Mouse (Mus musculus) lung, postnatal 25 days (tissue): ENCODE data around the gene Timm10.
"Not testable (repeated sequence)": the region's sequence is repeated elsewhere in the genome, so short reads cannot be mapped to it uniquely, and the experiment has no call there.

Experiments
- DNase-seq: peaks from one replicate; pipeline ENCODE4 v3.0.0; 2022; ENCODE audit warnings: low spot score

The Timm10 gene

GRCm38 (mm10) chr2:84826488-84827282 lies at the start of gene Timm10:
Gene Timm10 (plus strand): TSS chr2:84826997.
- peak; percentile 93 for DNase-seq

GRCm38 (mm10) chr2:84777706-84778105 lies 49.1 kb upstream of the Timm10 start:
- DNase-seq, result no peak

- no peak for DNase-seq
These were observed 47.6 kb upstream of the Timm10 start for GRCm38 (mm10) chr2:84779210-84779609.

- no peak for DNase-seq
These were observed 43.5 kb upstream of the Timm10 start for GRCm38 (mm10) chr2:84783315-84783714.

DNA sequence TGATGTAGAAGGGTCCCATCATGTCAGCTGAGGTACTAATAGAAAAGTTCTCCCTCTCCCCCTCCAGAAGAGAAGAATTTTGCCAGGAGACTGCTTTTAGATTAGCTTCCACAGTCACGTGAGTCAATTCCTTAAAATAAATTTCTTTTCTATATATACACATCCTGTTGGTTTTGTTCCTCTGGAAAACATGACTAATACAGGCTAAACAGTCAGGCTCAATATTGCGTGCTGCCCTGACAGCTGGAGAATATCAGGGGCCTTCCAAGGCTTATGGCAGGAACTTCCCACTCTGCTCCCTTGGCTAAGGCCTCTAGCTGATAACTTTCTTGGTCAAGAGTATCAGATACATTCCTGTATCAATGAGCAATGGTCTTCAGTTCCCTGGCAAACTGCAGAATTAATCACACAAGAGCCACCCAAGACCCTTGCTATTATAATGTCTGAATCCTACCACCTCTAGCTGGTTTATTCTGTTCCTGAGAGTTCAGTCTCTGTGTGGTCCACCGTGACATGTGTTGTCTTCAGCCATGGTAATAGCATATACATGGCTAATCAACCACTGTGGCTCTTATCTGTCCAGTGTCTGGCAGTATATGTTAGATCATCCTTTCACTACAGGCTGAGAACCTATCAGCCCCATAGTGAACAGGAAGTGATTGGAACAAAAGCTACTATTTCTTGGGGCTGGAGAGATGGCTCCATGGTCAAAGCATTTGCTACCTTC lies 42.8 kb upstream of the Timm10 start:
- no peak for DNase-seq

DNA sequence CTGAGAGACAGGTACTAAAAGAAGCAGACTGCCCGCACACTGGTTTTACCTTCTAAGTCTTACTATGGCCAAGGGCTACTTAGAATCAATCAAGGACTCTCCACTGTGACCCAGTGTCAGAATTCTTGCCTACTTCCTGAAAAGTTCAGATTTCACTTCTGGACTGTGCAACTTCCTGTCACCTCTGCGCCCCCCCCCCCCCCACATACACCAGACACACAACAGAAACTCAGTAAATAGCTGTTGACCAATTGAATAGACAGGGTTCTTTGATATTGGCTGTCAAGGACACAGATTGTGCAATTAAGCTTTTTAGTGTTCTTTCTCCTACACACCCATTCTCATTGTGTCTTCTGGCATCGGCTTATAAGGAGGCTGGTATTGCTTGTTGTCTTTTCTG lies 38.5 kb upstream of the Timm10 start:
- DNase-seq, result no peak

DNA sequence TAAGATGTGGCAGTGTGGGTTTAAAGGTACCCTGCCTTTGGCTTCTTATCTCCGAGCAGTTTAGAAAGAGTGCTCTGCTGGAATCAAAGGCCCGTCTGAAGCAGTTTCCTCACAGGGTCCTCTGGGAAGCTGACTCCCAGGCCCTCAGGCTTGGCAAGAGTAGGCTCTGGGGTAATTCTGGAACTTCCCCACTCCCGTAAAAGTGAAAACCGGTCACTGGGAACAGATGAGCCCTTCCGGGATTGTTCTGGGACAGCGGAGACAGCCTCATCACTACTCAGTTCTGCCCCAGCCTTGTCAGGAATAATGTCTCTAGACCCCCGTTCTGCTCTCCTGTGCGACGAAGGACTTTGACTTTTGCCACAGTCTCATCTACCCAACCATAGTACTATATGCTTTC lies 36.4 kb upstream of the Timm10 start:
- DNase-seq, result no peak

GRCm38 (mm10) chr2:84792516-84792915 lies 34.3 kb upstream of the Timm10 start:
- DNase-seq, result no peak

GRCm38 (mm10) chr2:84793154-84793553 lies 33.6 kb upstream of the Timm10 start:
- no peak for DNase-seq

GRCm38 (mm10) chr2:84793871-84794270 lies 32.9 kb upstream of the Timm10 start:
- DNase-seq, result no peak

DNA sequence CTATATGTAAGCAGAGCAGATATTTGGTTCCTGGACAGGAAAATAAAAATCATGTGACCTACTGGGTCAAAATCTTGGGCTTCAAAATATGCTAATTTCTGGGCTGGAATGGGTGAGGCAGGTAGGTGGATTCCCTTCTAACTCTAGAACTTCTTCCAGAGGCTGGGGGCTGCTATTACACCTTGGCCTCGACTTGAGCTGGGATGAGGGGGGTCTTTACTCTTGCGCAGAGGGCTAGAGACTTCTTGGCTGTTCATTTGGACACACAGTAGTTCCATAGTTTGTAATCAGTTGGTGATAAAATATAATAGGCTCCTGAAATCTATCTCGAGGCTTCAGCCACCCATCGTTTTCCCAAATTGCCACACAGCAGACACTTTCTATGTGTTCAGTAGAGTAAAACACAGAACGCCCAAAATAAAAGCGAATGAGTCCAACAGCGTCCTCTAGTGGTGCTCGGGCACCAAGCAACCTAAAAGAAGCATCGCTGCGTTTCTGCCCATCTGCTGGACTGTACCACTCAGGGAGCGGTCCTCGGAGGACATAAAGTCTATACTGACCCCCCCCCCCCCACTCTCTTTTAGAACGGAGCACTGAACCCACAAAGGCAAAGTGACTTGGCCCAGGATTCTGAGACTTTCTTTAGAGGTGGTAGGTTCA lies 28.8 kb upstream of the Timm10 start:
- peak; percentile 73 for DNase-seq

- peak; percentile 70 for DNase-seq
These were observed 28.3 kb upstream of the Timm10 start, which contains the start of gene Ube2l6 for GRCm38 (mm10) chr2:84798493-84798921. Gene Ube2l6 (plus strand): TSS chr2:84798828.

GRCm38 (mm10) chr2:84799041-84799561 lies 27.7 kb upstream of the Timm10 start:
- peak; percentile 89 for DNase-seq

DNA sequence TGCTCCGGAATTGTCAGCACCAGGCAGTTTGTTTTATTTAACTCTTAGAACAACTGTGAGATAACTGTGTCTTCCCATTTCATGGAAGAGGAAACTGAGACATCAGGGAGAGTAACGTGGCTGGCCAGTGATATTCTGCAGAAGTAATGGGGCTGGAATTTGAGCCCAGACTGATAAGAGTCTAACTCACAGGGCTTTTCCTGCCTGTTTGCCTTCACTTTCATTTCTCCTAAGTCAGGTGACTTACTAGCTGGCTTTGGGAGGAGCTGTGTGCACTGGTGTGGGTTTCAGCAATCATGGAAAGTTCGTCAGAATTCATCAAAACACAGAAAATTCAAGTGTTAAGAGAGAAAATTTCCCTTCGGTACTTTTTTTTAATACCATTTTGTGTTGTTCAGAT lies 26.5 kb upstream of the Timm10 start:
- no peak for DNase-seq

GRCm38 (mm10) chr2:84801223-84801622 lies 25.6 kb upstream of the Timm10 start:
- not testable (repeated sequence) for DNase-seq

DNA sequence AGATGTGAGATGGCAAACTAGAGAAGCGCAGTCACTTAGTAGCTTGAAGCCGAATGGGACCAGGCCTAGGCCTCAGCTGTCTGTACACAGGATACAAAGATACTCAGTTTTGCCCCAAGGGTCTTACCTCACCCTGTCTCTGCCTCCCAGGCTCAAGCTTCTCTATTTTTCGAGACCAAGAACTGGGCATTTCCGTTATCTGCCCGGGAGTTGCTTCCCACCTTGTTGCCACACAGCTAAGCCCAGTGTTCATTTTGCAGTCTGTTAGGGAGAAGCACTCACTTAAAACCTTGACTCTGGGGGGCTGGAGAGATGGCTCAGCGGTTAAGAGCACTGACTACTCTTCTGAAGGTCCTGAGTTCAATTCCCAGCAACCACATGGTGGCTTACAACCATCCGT lies 22.8 kb upstream of the Timm10 start:
- DNase-seq, result no peak

DNA sequence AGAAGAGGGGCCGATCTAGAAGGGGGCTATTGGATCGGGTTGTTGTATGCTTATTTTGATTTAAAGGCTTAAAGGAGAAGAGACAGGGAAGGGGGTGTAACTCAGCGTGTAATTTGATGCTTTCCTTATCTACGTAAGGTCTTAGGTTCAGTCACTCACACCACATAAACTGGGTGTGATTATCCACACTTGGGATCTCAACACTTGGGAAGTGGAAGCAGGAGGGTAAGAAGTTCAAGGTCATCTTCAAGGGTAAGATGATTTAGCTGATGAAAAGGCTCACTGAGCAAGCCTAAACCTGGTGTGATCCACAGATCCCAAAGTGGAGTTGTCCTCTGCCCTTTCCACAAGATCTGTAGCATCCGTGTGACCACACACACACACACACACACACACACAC lies 20.3 kb upstream of the Timm10 start:
- no peak for DNase-seq

DNA sequence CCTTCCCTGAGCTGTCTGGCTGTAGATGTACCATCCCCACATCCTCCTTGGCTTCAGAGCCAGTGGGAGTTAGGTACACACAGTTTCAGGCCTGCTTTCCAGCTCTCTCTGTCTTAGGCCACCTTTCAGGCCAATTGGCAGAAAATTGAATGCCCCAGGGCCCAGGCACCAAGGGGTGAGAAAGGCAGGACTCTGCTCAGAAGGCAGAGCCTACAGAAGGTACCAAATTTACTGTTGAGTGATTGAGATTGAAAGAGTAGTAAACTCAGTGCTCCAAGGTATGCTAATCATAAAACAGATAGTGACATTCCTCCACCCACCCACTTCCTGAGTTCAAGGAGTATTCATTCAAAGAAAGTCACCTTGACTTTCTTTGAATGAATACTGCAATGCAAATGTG lies 17.5 kb upstream of the Timm10 start:
- no peak for DNase-seq

GRCm38 (mm10) chr2:84810526-84810885 lies 16.3 kb upstream of the Timm10 start:
- no peak for DNase-seq

DNA sequence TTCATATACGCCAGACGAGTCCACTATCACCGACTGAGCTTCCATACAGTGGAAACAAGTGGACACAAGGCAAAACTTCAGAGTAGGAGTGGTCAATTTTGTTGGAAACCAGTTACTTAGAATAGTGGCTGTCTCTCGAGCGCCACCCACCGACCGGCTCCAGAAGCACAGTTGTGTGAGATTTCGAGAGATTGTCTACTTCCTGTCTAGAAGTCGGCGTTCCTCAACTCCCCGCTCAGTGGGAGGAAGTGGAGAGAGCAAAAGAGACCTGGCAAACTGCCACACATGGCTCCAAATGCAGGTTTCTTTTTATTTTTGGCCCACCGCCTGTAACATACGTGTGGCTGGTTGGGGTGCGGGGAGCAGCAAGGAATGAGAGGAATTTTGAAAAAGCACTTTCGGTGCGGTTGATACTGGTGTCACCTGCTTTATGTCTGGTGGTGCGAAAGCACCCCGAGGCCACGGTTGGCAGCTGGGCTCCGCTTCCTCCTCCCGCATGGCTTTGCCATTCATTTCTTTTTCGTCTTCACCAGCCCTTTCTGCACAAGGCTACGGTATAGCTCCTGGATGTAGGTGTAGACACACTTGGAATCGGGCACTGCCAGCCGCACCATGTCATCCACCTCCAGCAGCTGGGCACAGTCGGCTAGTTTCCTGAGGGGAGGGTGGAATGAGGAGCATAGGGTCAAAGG lies 15.8 kb upstream of the Timm10 start:
- peak; percentile 90 for DNase-seq

- DNase-seq, result no peak
These were observed 14.9 kb upstream of the Timm10 start for GRCm38 (mm10) chr2:84811880-84812279.

DNA sequence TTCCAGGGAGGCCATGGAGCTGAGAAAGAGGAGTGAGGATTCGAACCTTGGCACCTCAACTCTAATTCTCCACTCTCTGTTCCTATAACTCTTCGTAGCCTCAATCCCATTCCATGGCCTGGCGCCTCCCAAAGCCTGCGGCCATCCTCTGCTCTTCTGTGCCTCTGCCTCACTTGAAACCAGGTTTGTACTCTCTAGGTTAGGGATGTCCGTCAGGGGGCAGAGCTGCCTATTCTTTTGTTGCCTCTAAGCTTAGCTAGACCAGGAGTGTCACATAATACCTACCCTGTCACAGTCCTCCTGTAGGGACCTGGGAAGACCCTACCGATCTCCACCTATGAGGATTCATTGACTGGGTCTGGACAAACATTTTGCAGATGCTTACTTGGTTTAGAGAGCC lies 14.1 kb upstream of the Timm10 start:
- DNase-seq, result no peak
